Mouse (Mus musculus) G1E (cell line): ENCODE results near the gene Gmppa.

Source experiments
- CTCF ChIP-seq: IDR thresholded peaks from 2 replicates; pipeline ENCODE4 v1.5.1; 2012; ENCODE audit warnings: low read depth, low read length, inconsistent platforms, mixed read lengths
- GATA1 ChIP-seq: IDR thresholded peaks from 2 replicates; pipeline ENCODE4 v1.6.1; 2012; ENCODE audit warnings: borderline replicate concordance, low read length, inconsistent platforms, mixed read lengths
- GATA2 ChIP-seq: IDR thresholded peaks from 2 replicates; pipeline ENCODE4 v1.6.1; 2012; ENCODE audit warnings: low read depth, low read length, inconsistent platforms, borderline replicate concordance
- POLR2AphosphoS5 ChIP-seq: IDR thresholded peaks from 2 replicates; pipeline ENCODE4 v1.6.1; 2012; ENCODE audit warnings: low read depth, low read length, inconsistent platforms; ENCODE audit not compliant: insufficient replicate concordance
- TAL1 ChIP-seq: conservative IDR thresholded peaks from 2 replicates; pipeline ENCODE4 v1.6.1; 2012; ENCODE audit warnings: low read depth, low read length, inconsistent platforms, mixed read lengths

DNA sequence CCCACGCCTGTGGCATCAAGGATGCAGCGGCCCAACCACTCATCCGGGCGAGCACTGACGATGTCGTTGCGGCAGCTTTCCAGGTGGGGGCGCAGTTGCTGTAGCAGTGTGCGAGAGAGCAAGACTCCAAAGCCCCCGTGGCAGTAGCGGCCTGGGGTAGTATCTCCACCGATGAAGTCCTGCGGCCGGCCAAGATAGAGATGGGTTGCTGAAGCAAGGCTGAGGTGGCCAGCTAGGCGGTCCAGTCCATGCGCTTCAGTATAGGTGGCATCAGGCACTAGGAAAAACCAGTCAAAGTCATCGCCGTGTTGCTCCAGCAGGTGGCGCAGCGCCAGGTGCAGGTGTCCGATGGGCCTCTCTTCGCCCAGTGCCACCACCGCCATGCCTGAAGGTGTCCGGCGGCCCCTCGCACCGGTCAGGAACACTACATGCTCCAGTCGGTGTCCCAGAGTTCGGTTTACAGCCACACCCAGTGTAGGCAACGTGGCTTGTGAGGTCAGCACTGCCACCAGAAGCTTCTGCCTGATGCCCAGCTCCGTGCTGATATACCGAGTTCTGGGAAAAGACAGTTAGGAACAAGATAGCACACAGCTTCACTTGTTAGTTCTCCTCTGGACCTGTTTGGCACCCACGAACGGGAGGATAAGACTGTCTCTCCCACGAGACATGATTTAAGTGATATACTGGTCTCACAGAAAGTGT, 41.7 kb downstream of the Gmppa start:
- TF ChIP-seq CTCF (peak; percentile 80), GATA1 (no peak), GATA2 (no peak), TAL1 (no peak), POLR2AphosphoS5 (no peak)
